Mouse (Mus musculus) midbrain, embryonic 14.5 days (tissue): ENCODE measurements at regions not wholly inside any gene's neighbourhood (a gene's known extent, or its start where the extent isn't known, plus 50 kb on each side); places are given as distances from the start of the nearest gene placed in this dataset.
A peak's percentile ranks its signal among the peaks of the same experiment; 100 is the strongest.

Source experiments
- ATAC-seq: fragments of 200-750 bp; cut with Nextera tagmentation; 2 replicates; pipeline ENCODE4 v1.8.0; 2017; ENCODE audit warnings: moderate number of reproducible peaks, moderate library complexity; ENCODE audit not compliant: low FRiP score, low TSS enrichment
- DNase-seq: peaks from one replicate; pipeline ENCODE4 v3.0.0-alpha.2; 2015
- H3K27ac ChIP-seq: fragments of 300-500 bp; sonication (generic); replicated peaks from 2 replicates; pipeline ENCODE4 v1.5.1; 2014; ENCODE audit warnings: mild to moderate bottlenecking, low read depth, low read length, moderate library complexity
- H3K27me3 ChIP-seq: fragments of 300-500 bp; sonication (generic); 2 replicates; pipeline ENCODE4 v1.6.1; 2014; ENCODE audit warnings: low read length, control low read depth, mixed read lengths; ENCODE audit not compliant: control insufficient read depth, insufficient read depth
- H3K36me3 ChIP-seq: fragments of 300-500 bp; sonication (generic); 2 replicates; pipeline ENCODE4 v1.6.1; 2014; ENCODE audit warnings: low read length, control low read depth; ENCODE audit not compliant: control insufficient read depth, insufficient read depth
- H3K4me1 ChIP-seq: fragments of 300-500 bp; sonication (generic); 2 replicates; pipeline ENCODE4 v1.6.1; 2014; ENCODE audit warnings: mild to moderate bottlenecking, antibody characterized with exemption, low read length, control low read depth; ENCODE audit not compliant: control insufficient read depth, insufficient read depth
- H3K4me2 ChIP-seq: fragments of 300-500 bp; sonication (generic); 2 replicates; pipeline ENCODE4 v1.6.1; 2014; ENCODE audit warnings: mild to moderate bottlenecking, low read length, moderate library complexity
- H3K4me3 ChIP-seq: fragments of 300-500 bp; sonication (generic); replicated peaks from 2 replicates; pipeline ENCODE4 v1.5.1; 2014; ENCODE audit warnings: low read depth, low read length
- H3K9ac ChIP-seq: fragments of 300-500 bp; sonication (generic); replicated peaks from 2 replicates; pipeline ENCODE4 v1.6.1; 2014; ENCODE audit warnings: mild to moderate bottlenecking, low read length, moderate library complexity
- H3K9me3 ChIP-seq: fragments of 300-500 bp; sonication (generic); 2 replicates; pipeline ENCODE4 v1.6.1; 2016; ENCODE audit warnings: low read length, control low read depth, mixed read lengths; ENCODE audit not compliant: control insufficient read depth
- WGBS: fragments of 180-500 bp; shearing (Covaris S2); extraction: QIAGEN DNeasy Blood & Tissue Kit; methylation state at CpG from one replicate; pipeline ENCODE4 v1.1.7; 2014; 5-methylcytosine and 5-hydroxymethylcytosine counted together

DNA sequence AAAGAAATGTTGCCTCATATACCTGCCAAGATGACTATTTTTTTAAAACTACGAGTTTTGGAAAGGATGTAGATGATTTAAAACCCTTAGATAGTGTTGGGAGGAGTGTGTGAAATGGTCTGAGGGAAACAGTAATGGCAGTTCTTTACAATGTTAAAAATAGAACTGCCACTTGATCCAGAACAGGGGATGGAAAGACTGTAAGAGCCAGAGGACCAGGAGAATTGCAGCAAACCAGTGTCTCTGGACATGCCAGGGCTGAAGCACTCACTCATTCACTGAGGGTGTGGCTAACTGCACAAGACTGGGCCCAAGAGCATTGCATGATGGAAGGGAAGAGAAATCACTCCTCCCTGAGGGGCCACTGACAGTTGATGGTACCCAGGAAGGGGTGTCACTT lies 53.9 kb upstream of the Rasgef1b start:
- Histone ChIP-seq H3K4me3 (no peak overlapping the region), H3K27ac (no peak overlapping the region), H3K36me3 (no peaks in the 10 kb centered on the region), H3K9ac (no peak overlapping the region), H3K4me2 (no peak overlapping the region), H3K4me1 (peaks cover 6% of the 10 kb centered on the region; the same call in 1 of the 2 replicates), H3K27me3 (no peaks in the 10 kb centered on the region), H3K9me3 (no peaks in the 10 kb centered on the region)
- WGBS = 67% methylated on average over 1 of the region's 1 CpGs
- DNase-seq = no peak
- no peak for ATAC-seq

DNA sequence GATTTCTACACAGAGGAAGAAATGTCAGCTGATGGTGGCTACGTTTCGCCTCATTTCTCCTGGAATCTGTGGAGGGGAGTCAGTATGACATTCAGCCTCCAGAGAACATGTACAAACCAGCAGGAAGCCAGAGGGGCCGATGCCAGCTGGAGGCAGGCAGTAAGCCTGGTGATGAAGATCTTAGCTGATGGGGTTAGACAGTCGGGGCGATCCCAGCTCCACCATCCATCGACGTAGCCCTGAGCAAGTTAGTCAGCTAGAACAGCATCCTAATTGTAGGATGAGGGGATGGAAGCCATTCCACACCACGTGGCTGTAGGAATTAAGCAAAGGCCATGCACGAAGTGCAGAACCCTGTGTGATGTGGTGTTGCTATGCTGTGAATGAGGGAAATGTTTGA lies 57.0 kb upstream of the Rasgef1b start:
- Histone ChIP-seq H3K9ac (no peak overlapping the region), H3K4me1 (peaks cover 7% of the 10 kb centered on the region; the same call in 1 of the 2 replicates), H3K4me2 (no peak overlapping the region), H3K36me3 (no peaks in the 10 kb centered on the region), H3K27ac (no peak overlapping the region), H3K9me3 (no peaks in the 10 kb centered on the region), H3K4me3 (no peak overlapping the region), H3K27me3 (no peaks in the 10 kb centered on the region)
- WGBS = 58% methylated on average over 9 of the region's 9 CpGs
- DNase-seq (no peak), ATAC-seq (no peak)

DNA sequence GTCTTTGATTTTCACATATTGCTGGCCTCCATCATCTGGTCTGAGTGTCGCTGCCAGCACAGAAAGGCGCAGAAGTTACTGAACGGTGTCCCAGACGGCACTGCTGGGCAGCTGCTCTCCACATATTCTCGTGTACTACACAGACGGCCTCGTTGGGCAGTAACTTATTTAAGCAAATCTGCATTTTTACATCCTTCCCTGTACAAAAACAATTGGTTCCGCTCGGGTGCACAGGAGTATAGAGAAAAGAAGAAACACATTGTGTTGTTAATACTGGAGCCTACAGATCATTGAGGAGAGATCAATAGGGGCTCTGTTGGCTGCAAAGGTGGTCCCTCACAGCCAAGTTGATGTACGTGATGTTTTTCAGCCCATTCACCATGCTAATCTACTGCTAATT lies 58.4 kb upstream of the Rasgef1b start:
- Histone ChIP-seq H3K27me3 (no peaks in the 10 kb centered on the region), H3K4me1 (peaks cover 7% of the 10 kb centered on the region; the same call in 1 of the 2 replicates), H3K27ac (peak overlapping the region; percentile 57), H3K9ac (no peak overlapping the region), H3K4me2 (no peak overlapping the region), H3K4me3 (no peak overlapping the region), H3K9me3 (no peaks in the 10 kb centered on the region), H3K36me3 (no peaks in the 10 kb centered on the region)
- 12% methylated on average over 10 of the region's 10 CpGs for WGBS
- DNase-seq (peak; percentile 67), ATAC-seq (peak; percentile 75; the same call in 1 of the 2 replicates)

DNA sequence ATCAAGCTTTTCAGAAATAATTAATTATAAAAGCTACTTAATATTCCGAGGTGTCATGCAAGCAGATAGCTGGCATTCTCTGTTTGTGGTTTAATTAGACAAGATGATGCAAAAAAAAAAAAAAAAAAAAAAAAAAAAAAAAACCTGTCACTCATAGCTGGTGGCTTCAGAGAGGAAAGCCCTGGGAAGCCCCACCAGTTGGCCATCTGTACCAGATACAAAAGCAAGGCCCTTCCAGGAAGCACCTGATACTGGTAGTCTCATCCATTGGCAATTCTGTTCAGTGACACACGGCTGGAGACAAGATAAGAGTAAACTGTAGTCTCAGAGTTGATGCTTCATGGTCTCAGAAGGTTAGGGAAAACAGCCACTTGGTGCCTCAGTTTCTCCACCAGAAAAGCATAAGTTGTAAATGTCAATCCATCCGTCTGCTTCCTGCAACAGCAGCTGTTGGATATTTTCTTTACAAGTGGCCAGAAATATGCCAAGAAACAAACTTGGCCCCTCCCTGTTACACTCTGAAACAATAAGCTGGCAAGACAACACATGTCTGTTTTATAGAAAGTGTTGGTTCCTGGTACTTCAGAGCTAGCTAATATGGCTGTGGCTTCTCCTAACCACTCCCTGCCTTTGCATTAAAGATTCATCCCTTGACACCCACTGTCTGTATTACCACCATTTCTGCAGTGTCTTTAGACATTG lies 59.0 kb upstream of the Rasgef1b start:
- H3K4me3 ChIP-seq = no peak overlapping the region
- H3K4me1 ChIP-seq = peaks cover 7% of the 10 kb centered on the region; the same call in 1 of the 2 replicates
- H3K27me3 ChIP-seq = no peaks in the 10 kb centered on the region
- 55% methylated on average over 3 of the region's 3 CpGs for WGBS
- H3K4me2 ChIP-seq = no peak overlapping the region
- no peaks in the 10 kb centered on the region for H3K36me3 ChIP-seq
- H3K9ac ChIP-seq = no peak overlapping the region
- DNase-seq = no peak
- no peak overlapping the region for H3K27ac ChIP-seq
- ATAC-seq = no peak
- no peaks in the 10 kb centered on the region for H3K9me3 ChIP-seq

GRCm38 (mm10) chr5:99790733-99791132 lies 61.9 kb upstream of the Rasgef1b start:
- H3K9ac ChIP-seq = no peak overlapping the region
- ATAC-seq (no peak), DNase-seq (no peak)
- H3K27ac ChIP-seq = no peak overlapping the region
- 82% methylated on average over 5 of the region's 5 CpGs for WGBS
- H3K4me1 ChIP-seq = peaks cover 7% of the 10 kb centered on the region; the same call in 1 of the 2 replicates
- no peaks in the 10 kb centered on the region for H3K36me3 ChIP-seq
- no peak overlapping the region for H3K4me2 ChIP-seq
- no peaks in the 10 kb centered on the region for H3K27me3 ChIP-seq
- no peak overlapping the region for H3K4me3 ChIP-seq
- H3K9me3 ChIP-seq = no peaks in the 10 kb centered on the region

- Histone ChIP-seq H3K4me2 (no peak overlapping the region), H3K4me1 (peaks cover 14% of the 10 kb centered on the region), H3K4me3 (no peak overlapping the region), H3K36me3 (no peaks in the 10 kb centered on the region), H3K27ac (no peak overlapping the region), H3K27me3 (no peaks in the 10 kb centered on the region; the same call in 1 of the 2 replicates), H3K9ac (no peak overlapping the region), H3K9me3 (no peaks in the 10 kb centered on the region)
- ATAC-seq (no peak), DNase-seq (no peak)
- WGBS = 62% methylated on average over 8 of the region's 8 CpGs
These were observed 71.7 kb upstream of the Rasgef1b start for GRCm38 (mm10) chr5:99800543-99800942.

DNA sequence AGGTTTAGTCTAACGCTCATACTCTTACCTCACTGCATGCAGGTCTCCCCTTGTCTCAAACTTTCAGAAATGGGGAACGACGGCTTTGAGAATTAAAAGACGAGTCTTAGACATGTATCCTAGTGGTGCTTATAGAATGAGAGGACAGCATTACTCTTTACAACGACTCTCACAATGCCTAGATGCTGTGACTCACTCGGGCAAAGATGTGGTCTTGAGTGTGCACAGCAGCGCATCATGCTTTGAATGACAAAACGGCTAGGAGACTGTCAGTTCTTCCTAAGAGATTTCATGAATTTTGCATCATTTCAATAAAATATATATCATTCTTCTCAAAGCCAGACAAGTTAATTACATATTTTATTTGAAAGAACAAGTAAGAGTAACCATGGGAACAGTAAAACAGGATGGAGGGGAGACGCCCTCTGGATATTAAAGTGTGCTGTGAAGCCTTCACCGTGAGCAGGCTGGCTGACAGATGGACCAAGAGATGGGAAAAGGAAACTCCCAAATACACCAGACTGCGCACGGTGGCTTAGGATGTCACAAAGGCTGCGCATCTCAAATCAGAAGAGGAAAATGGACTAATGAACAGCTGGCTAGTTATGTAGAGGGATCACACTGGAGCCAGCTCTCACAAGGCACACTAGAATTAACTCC lies 73.1 kb upstream of the Rasgef1b start:
- H3K4me1 ChIP-seq = peaks cover 14% of the 10 kb centered on the region
- 0 out of 2 replicates have a peak overlapping the region, but pooled peaks have one; percentile 13 for H3K27ac ChIP-seq
- no peak overlapping the region for H3K4me2 ChIP-seq
- H3K4me3 ChIP-seq = no peak overlapping the region
- peak; percentile 58 for DNase-seq
- WGBS = 39% methylated on average over 13 of the region's 13 CpGs
- no peaks in the 10 kb centered on the region for H3K9me3 ChIP-seq
- H3K9ac ChIP-seq = no peak overlapping the region
- no peaks in the 10 kb centered on the region; the same call in 1 of the 2 replicates for H3K27me3 ChIP-seq
- no peak; the same call in 1 of the 2 replicates for ATAC-seq
- no peaks in the 10 kb centered on the region for H3K36me3 ChIP-seq

- H3K9ac ChIP-seq = no peak overlapping the region
- no peak overlapping the region for H3K4me2 ChIP-seq
- no peak overlapping the region for H3K4me3 ChIP-seq
- no peaks in the 10 kb centered on the region for H3K27me3 ChIP-seq
- H3K27ac ChIP-seq = no peak overlapping the region
- DNase-seq = no peak
- 0 out of 2 replicates have a peak, but pooled peaks cover 2% of the 10 kb centered on the region for H3K4me1 ChIP-seq
- no peaks in the 10 kb centered on the region for H3K9me3 ChIP-seq
- WGBS = 81% methylated on average over 6 of the region's 6 CpGs
- no peaks in the 10 kb centered on the region for H3K36me3 ChIP-seq
- no peak for ATAC-seq
These were observed 79.2 kb upstream of the Vamp9 start for GRCm38 (mm10) chr5:99826861-99827260.

DNA sequence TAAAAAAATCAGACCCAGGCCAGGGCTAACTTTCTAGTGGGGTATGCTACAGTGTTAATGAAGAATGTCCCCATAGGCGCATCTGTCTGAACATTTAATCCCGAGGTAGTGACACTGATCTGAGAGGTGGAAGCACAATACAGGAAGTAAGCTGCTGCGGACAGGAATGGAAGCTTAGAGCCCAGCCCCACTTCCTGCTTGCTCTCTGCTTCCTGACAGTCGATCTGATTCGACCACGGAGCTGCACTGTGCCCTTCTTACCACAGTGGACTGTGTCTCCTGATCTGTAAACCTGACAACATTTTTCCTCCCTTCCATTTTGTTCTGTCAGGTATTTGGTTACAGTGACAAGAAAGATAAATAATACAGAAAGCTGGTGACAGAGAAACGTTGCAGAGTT lies 77.5 kb upstream of the Vamp9 start:
- Histone ChIP-seq H3K4me3 (no peak overlapping the region), H3K9me3 (no peaks in the 10 kb centered on the region), H3K36me3 (no peaks in the 10 kb centered on the region), H3K9ac (no peak overlapping the region), H3K4me2 (no peak overlapping the region), H3K27ac (no peak overlapping the region), H3K27me3 (no peaks in the 10 kb centered on the region), H3K4me1 (0 out of 2 replicates have a peak, but pooled peaks cover 2% of the 10 kb centered on the region)
- no peak for ATAC-seq
- 75% methylated on average over 7 of the region's 7 CpGs for WGBS
- DNase-seq = no peak
